Mouse (Mus musculus) erythroblast, embryonic 14.5 days (primary cell): ENCODE data around the gene Synj2.

Experiments used
- GATA1 ChIP-seq: IDR thresholded peaks from 2 replicates; pipeline ENCODE4 v1.6.1; 2012; ENCODE audit warnings: low read length, inconsistent platforms, mixed read lengths
- TAL1 ChIP-seq: IDR thresholded peaks from 3 replicates; pipeline ENCODE4 v1.6.1; 2012; ENCODE audit warnings: low read length, inconsistent platforms, mixed read lengths

DNA sequence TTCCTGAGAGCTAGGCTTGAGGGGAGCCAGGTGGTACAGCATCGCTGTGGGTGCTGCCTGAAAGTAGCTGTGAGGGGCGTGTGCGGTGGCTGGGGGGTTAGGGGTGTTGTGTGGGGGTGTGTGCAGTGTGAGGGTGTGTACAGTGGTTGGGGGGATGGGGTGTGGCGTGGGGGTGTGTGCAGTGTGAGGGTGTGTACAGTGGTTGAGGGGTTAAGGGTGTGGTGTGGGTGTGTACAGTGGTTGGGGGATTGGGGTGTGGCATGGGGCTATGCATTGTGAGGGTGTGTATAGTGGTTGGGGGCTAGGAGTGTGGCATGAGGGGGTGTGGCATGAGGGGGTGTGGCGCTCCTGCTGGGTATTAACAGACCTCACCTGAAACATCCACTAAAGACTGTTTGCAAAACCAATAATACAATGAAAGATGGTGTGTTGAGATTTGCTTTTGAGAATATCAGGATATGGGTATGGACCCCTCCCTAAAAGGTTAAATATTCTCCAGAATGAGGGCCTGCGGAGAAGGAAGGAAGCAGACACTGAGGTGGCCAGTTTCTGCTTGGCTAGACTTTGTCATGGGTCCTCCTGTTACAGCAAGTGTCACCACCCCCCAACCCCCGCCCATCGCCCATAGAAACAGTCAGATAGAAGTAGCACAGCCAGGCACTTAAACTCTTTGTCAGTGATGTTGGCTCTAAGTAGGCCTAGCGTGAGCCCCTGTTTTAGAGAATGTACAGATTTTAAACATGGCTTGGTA is 49.0 kb upstream of the Synj2 start:
- TF ChIP-seq GATA1 (no peak), TAL1 (no peak)
